Mouse (Mus musculus) mesoderm, embryonic 11.5 days (tissue): ENCODE data around the gene Gnb2.
A peak's percentile ranks its signal among the peaks of the same experiment; 100 is the strongest.

Source experiments
- DNase-seq: peaks from one replicate; pipeline ENCODE4 v3.0.0-alpha.2; 2012; ENCODE audit warnings: low read depth, low spot score

Gene Gnb2

DNA sequence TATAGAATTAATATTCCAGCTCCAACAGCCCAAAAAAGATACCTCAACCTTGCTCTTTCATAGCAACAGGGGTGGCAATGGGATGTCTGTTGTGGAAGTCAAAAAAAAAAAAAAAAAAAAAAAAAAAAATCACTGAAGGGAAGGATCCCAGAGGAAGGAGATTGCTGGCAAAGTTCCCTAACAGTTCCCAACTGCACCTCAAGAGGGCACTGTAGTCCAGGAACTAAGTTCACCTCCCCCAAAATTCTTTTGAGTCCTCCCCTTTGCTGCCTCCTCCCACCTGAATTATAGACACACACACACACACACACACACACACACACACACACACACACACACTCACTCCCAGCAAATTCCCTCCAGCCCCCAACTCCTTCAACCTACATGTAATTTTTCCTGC is 52.2 kb downstream of the Gnb2 start:
- peak; percentile 87 for DNase-seq
